Mouse (Mus musculus): ENCODE data around the gene Prdm11.

DNA sequence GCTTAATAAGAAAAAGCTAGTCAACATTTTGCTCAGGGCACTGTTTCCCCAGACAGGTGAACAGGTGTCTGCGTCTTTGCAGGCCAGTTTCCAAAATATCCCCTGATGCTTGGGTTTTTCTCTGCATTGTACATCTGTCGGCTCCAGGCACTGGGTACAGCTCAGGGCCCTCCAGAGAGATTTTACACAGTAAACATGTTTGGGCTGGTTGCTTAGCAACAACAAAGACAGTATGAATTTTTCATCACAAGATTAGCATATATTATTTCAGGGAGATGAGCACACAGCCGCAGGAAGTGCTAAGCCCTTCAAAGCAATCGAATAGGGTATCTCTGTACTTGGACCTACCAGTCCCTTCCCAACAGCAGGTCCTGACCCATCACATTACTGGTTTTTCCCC lies 125.3 kb downstream of the Prdm11 start:
- TF ChIP-seq NELFE (IDR thresholded peaks at IDR 0.05; ENCODE audit: low read depth, low read length): no peak
- TF ChIP-seq POLR2A (IDR thresholded peaks at IDR 0.05; ENCODE audit: low read depth, low read length): no peak
- no peak for TF ChIP-seq ZNF384 (IDR thresholded peaks at IDR 0.05; ENCODE audit: low read depth, low read length)
- no peak for TF ChIP-seq MAX (IDR thresholded peaks at IDR 0.05; ENCODE audit: low read length)
- no peak for TF ChIP-seq CTCF (conservative IDR thresholded peaks at IDR 0.05 in 1 of 2, IDR thresholded peaks at IDR 0.05 in 1 of 2; ENCODE audit: low read depth in 2 of 2, low read length in 2 of 2)
- TF ChIP-seq EP300 (IDR thresholded peaks at IDR 0.05; ENCODE audit: low read length): no peak
- no peak for TF ChIP-seq TBP (conservative IDR thresholded peaks at IDR 0.05; ENCODE audit: low read depth, low read length)
- no peak for TF ChIP-seq USF2 (conservative IDR thresholded peaks at IDR 0.05; ENCODE audit: low read depth, low read length)
- no peak for TF ChIP-seq CHD2 (IDR thresholded peaks at IDR 0.05; ENCODE audit: low read length)
- TF ChIP-seq ZMIZ1 (IDR thresholded peaks at IDR 0.05; ENCODE audit: low read depth, low read length): no peak
- TF ChIP-seq E2F4 (IDR thresholded peaks at IDR 0.05; ENCODE audit: insufficient replicate concordance, low read depth, low read length): no peak
- no peak for TF ChIP-seq ELF1 (IDR thresholded peaks at IDR 0.05; ENCODE audit: low read depth, low read length)

Data from CH12.LX (cell line).